27 mouse cellular contexts compared by ENCODE assay signal in genomic region chr15:69695639-69696205, GRCm38 (mm10).
DNase-seq lines count a peak whose midpoint lies in the region; ATAC-seq lines count a peak whose summit lies in the region.
"Had no signal": no experiment of that assay in that cellular context is flagged by ENCODE, and none has a peak within 500 bp of the region (broad histone marks: within the 10 kb centered on the region; RNA-seq: fewer than 3 reads in every experiment).

No protein-coding gene starts in this region.

- H3K9ac ChIP-seq in hindbrain, embryonic 12.5 days: no peak overlapping the region
- H3K9ac ChIP-seq: heart, embryonic 12.5 days; hindbrain, embryonic 13.5 days; limb, embryonic 15.5 days; liver, embryonic 14.5 days; lung, embryonic 14.5 days; midbrain, embryonic 15.5 days; neural tube, embryonic 12.5 days had no signal

- WGBS in hindbrain, embryonic 12.5 days: 96% methylated on average over 4 of the region's 4 CpGs

- no peak overlapping the region for H3K4me3 ChIP-seq in hindbrain, embryonic 12.5 days
- H3K4me3 ChIP-seq: embryonic facial prominence, embryonic 10.5 days; heart, embryonic 12.5 days; hindbrain, embryonic 13.5 days; limb, embryonic 15.5 days; megakaryocyte, embryonic 14.5 days; midbrain, embryonic 15.5 days; neural tube, embryonic 12.5 days had no signal

- H3K27ac ChIP-seq in hindbrain, embryonic 12.5 days: no peak overlapping the region
- H3K27ac ChIP-seq: embryonic facial prominence, embryonic 10.5 days; hindbrain, embryonic 13.5 days; limb, embryonic 15.5 days; liver, embryonic 14.5 days; midbrain, embryonic 15.5 days; neural tube, embryonic 12.5 days; stomach, postnatal 0 days had no signal

- no peak overlapping the region for H3K4me2 ChIP-seq in hindbrain, embryonic 12.5 days (replicated peaks)
- H3K4me2 ChIP-seq: heart, embryonic 12.5 days; hindbrain, embryonic 13.5 days; limb, embryonic 15.5 days; lung, embryonic 14.5 days; midbrain, embryonic 15.5 days; neural tube, embryonic 12.5 days had no signal

- no peak for ATAC-seq in hindbrain, embryonic 12.5 days (ENCODE audit: low FRiP score)
- ATAC-seq: forebrain, embryonic 16.5 days; midbrain, embryonic 15.5 days had no signal

- H3K9me3 ChIP-seq in hindbrain, embryonic 12.5 days (replicated peaks): no peaks in the 10 kb centered on the region
- H3K9me3 ChIP-seq: embryonic facial prominence, embryonic 10.5 days; heart, embryonic 12.5 days; hindbrain, embryonic 13.5 days; limb, embryonic 15.5 days; megakaryocyte, embryonic 14.5 days; midbrain, embryonic 15.5 days; neural tube, embryonic 12.5 days had no signal

- H3K4me1 ChIP-seq in hindbrain, embryonic 12.5 days: no peaks in the 10 kb centered on the region
- H3K4me1 ChIP-seq: embryonic facial prominence, embryonic 10.5 days; heart, embryonic 12.5 days; hindbrain, embryonic 13.5 days; limb, embryonic 15.5 days; midbrain, embryonic 15.5 days; neural tube, embryonic 12.5 days had no signal

- peak; percentile 12 for DNase-seq in right cerebral cortex, adult 18-20 months
- no peak for DNase-seq in right cerebral cortex, postnatal 4 days
- peak; percentile 53 for DNase-seq in layer of hippocampus, adult 9-10 months (ENCODE audit: low spot score)
- peak; percentile 27 to 49 for DNase-seq in left cerebral cortex, postnatal 14 days (ENCODE audit: low spot score in 2 of 2)
- DNase-seq in telencephalon, adult 2 months (ENCODE audit: low read depth, low spot score): peak; percentile 74
- DNase-seq in B cell, adult 2 months: no peak
- DNase-seq in cerebellum, adult 9-10 months: no peak
- DNase-seq: adrenal gland, postnatal 14 days; cerebellum, adult 8-10 months; gastrocnemius, postnatal 14 days; heart, adult 11 months; heart, postnatal 10 days; kidney, adult 18-20 months; kidney, postnatal 4 days; lung, embryonic 14.5 days; lung, postnatal 36 days had no signal

- H3K36me3 ChIP-seq in hindbrain, embryonic 12.5 days: no peaks in the 10 kb centered on the region
- H3K36me3 ChIP-seq: embryonic facial prominence, embryonic 10.5 days; heart, embryonic 12.5 days; hindbrain, embryonic 13.5 days; limb, embryonic 15.5 days; midbrain, embryonic 15.5 days; neural tube, embryonic 12.5 days had no signal

- no peaks in the 10 kb centered on the region for H3K27me3 ChIP-seq in hindbrain, embryonic 12.5 days
- H3K27me3 ChIP-seq: heart, embryonic 12.5 days; hindbrain, embryonic 13.5 days; limb, embryonic 15.5 days; megakaryocyte, embryonic 14.5 days; midbrain, embryonic 15.5 days; neural tube, embryonic 12.5 days had no signal

- intact Hi-C loops in left cerebral cortex, postnatal 14 days (cut with DNase I): no loop called here

Comparison
In these comparisons a context has a peak if more than half of its experiments do, and no peak if none do; other contexts are left out.
1. DNase-seq: peak in right cerebral cortex, adult 18-20 months (single experiment), layer of hippocampus, adult 9-10 months (single experiment), left cerebral cortex, postnatal 14 days (2 of 2) and telencephalon, adult 2 months (single experiment); none in right cerebral cortex, postnatal 4 days (single experiment), B cell, adult 2 months (0 of 2) and cerebellum, adult 9-10 months (single experiment).